Mouse (Mus musculus) midbrain, embryonic 11.5 days (tissue): ENCODE measurements around the gene Aagab. TPM values are rescaled to one million over a fixed set of nuclear protein-coding genes. Genes with fewer than 3 reads are reported as not detected.

Experiments
- ATAC-seq: fragments of 200-750 bp; cut with Nextera tagmentation; 2 replicates; pipeline ENCODE4 v1.8.0; 2017; ENCODE audit warnings: moderate TSS enrichment, moderate library complexity; ENCODE audit not compliant: low FRiP score
- DNase-seq: peaks from one replicate; pipeline ENCODE4 v3.0.0; 2015; ENCODE audit warnings: low spot score; ENCODE audit errors: missing footprints
- H3K27ac ChIP-seq: fragments of 300-500 bp; sonication (generic); 2 replicates; pipeline ENCODE4 v1.5.1; 2014; ENCODE audit warnings: low read depth, low read length
- H3K27me3 ChIP-seq: fragments of 300-500 bp; sonication (generic); 2 replicates; pipeline ENCODE4 v1.6.1; 2014; ENCODE audit warnings: mild to moderate bottlenecking, low read length, moderate library complexity, mixed read lengths; ENCODE audit not compliant: control insufficient read depth, insufficient read depth
- H3K36me3 ChIP-seq: fragments of 300-500 bp; sonication (generic); 2 replicates; pipeline ENCODE4 v1.6.1; 2014; ENCODE audit warnings: mild to moderate bottlenecking, low read length, moderate library complexity, mixed read lengths; ENCODE audit not compliant: control insufficient read depth, insufficient read depth
- H3K4me1 ChIP-seq: fragments of 300-500 bp; sonication (generic); 2 replicates; pipeline ENCODE4 v1.6.1; 2014; ENCODE audit warnings: low read length; ENCODE audit not compliant: control insufficient read depth, insufficient read depth
- H3K4me2 ChIP-seq: fragments of 300-500 bp; sonication (generic); 2 replicates; pipeline ENCODE4 v1.6.1; 2014; ENCODE audit warnings: mild to moderate bottlenecking, moderate library complexity
- H3K4me3 ChIP-seq: fragments of 300-500 bp; sonication (generic); 2 replicates; pipeline ENCODE4 v1.5.1; 2014; ENCODE audit warnings: low read depth, low read length
- H3K9ac ChIP-seq: fragments of 300-500 bp; sonication (generic); 2 replicates; pipeline ENCODE4 v1.6.1; 2014; ENCODE audit warnings: low read length
- H3K9me3 ChIP-seq: fragments of 300-500 bp; sonication (generic); 2 replicates; pipeline ENCODE4 v1.6.1; 2016; ENCODE audit warnings: low read length; ENCODE audit not compliant: control insufficient read depth
- WGBS: fragments of 180-500 bp; shearing (Covaris S2); extraction: QIAGEN DNeasy Blood & Tissue Kit; methylation state at CpG from one replicate; pipeline ENCODE4 v1.1.7; 2014; 5-methylcytosine and 5-hydroxymethylcytosine counted together
- polyA plus RNA-seq: library from polyadenylated mRNA; unstranded; fragments of >200 nt; fragmentation: Nextera tagmentation; extraction: Ambion mirVana; gene quantifications from 2 replicates; pipeline ENCODE4 v1.2.1, GENCODE M21; 2014

The Aagab gene
- polyA plus RNA-seq, 1 experiment from 2014 or later: 57.7 TPM

- 92% methylated on average over 8 of the region's 8 CpGs for WGBS
- ATAC-seq (no peak), DNase-seq (no peak)
- Histone ChIP-seq H3K4me1 (peaks cover 16% of the 10 kb centered on the region), H3K27me3 (no peaks in the 10 kb centered on the region), H3K4me3 (no peak overlapping the region), H3K9me3 (no peaks in the 10 kb centered on the region), H3K27ac (no peak overlapping the region), H3K36me3 (peaks cover 2% of the 10 kb centered on the region; the same call in 1 of the 2 replicates), H3K9ac (no peak overlapping the region), H3K4me2 (no peak overlapping the region)
Measured at GRCm38 (mm10) chr9:63667373-63667724, 64.9 kb downstream of the Aagab start.

- ATAC-seq: no peak
- H3K27ac ChIP-seq: no peak overlapping the region
- H3K4me3 ChIP-seq: no peak overlapping the region
- no peak overlapping the region for H3K4me2 ChIP-seq
- H3K36me3 ChIP-seq: 0 out of 2 replicates have a peak, but pooled peaks cover 2% of the 10 kb centered on the region
- no peak overlapping the region for H3K9ac ChIP-seq
- no peaks in the 10 kb centered on the region for H3K27me3 ChIP-seq
- peaks cover 16% of the 10 kb centered on the region for H3K4me1 ChIP-seq
- no peaks in the 10 kb centered on the region for H3K9me3 ChIP-seq
- 67% methylated on average over 1 of the region's 1 CpGs for WGBS
- no peak for DNase-seq
Measured at GRCm38 (mm10) chr9:63668621-63669020, 66.2 kb downstream of the Aagab start.

GRCm38 (mm10) chr9:63669816-63670215, 67.4 kb downstream of the Aagab start:
- WGBS: 93% methylated on average over 7 of the region's 7 CpGs
- 0 out of 2 replicates have a peak, but pooled peaks cover 2% of the 10 kb centered on the region for H3K36me3 ChIP-seq

GRCm38 (mm10) chr9:63672797-63673493, 70.5 kb downstream of the Aagab start:
- H3K27me3 ChIP-seq: no peaks in the 10 kb centered on the region
- 74% methylated on average over 8 of the region's 8 CpGs for WGBS
- no peaks in the 10 kb centered on the region for H3K4me1 ChIP-seq
- H3K4me2 ChIP-seq: no peak overlapping the region
- no peak overlapping the region for H3K4me3 ChIP-seq
- ATAC-seq (no peak), DNase-seq (no peak)
- no peaks in the 10 kb centered on the region for H3K36me3 ChIP-seq
- no peaks in the 10 kb centered on the region for H3K9me3 ChIP-seq
- H3K9ac ChIP-seq: no peak overlapping the region
- H3K27ac ChIP-seq: no peak overlapping the region

More at GRCm38 (mm10) chr9:63669816-63670215, 67.4 kb downstream of the Aagab start:
- Histone ChIP-seq H3K27me3 (no peaks in the 10 kb centered on the region), H3K9ac (no peak overlapping the region), H3K4me1 (peaks cover 16% of the 10 kb centered on the region), H3K4me3 (no peak overlapping the region), H3K27ac (no peak overlapping the region), H3K9me3 (no peaks in the 10 kb centered on the region), H3K4me2 (no peak overlapping the region)
- ATAC-seq (no peak), DNase-seq (no peak)

- WGBS: 88% methylated on average over 3 of the region's 3 CpGs
- no peak overlapping the region for H3K9ac ChIP-seq
- no peaks in the 10 kb centered on the region for H3K36me3 ChIP-seq
- no peak for DNase-seq
- no peak for ATAC-seq
- H3K27ac ChIP-seq: no peak overlapping the region
- H3K4me1 ChIP-seq: no peaks in the 10 kb centered on the region
- H3K4me3 ChIP-seq: no peak overlapping the region
- H3K4me2 ChIP-seq: no peak overlapping the region
- no peaks in the 10 kb centered on the region for H3K27me3 ChIP-seq
- H3K9me3 ChIP-seq: no peaks in the 10 kb centered on the region
Measured at GRCm38 (mm10) chr9:63673494-63673805, 71.0 kb downstream of the Aagab start.

GRCm38 (mm10) chr9:63674613-63675012, 72.2 kb downstream of the Aagab start:
- Histone ChIP-seq H3K4me2 (no peak overlapping the region), H3K27ac (no peak overlapping the region), H3K9ac (no peak overlapping the region), H3K9me3 (no peaks in the 10 kb centered on the region), H3K36me3 (no peaks in the 10 kb centered on the region), H3K4me3 (no peak overlapping the region), H3K4me1 (no peaks in the 10 kb centered on the region), H3K27me3 (no peaks in the 10 kb centered on the region)
- ATAC-seq (no peak), DNase-seq (no peak)
- 88% methylated on average over 10 of the region's 10 CpGs for WGBS

- DNase-seq: no peak
- H3K4me2 ChIP-seq: no peak overlapping the region
- no peak overlapping the region for H3K4me3 ChIP-seq
- no peak overlapping the region for H3K27ac ChIP-seq
- no peak for ATAC-seq
- no peaks in the 10 kb centered on the region for H3K36me3 ChIP-seq
- H3K9ac ChIP-seq: no peak overlapping the region
- 70% methylated on average over 3 of the region's 3 CpGs for WGBS
- H3K27me3 ChIP-seq: no peaks in the 10 kb centered on the region
- no peaks in the 10 kb centered on the region for H3K9me3 ChIP-seq
- H3K4me1 ChIP-seq: no peaks in the 10 kb centered on the region
Measured at GRCm38 (mm10) chr9:63677621-63678020, 75.2 kb downstream of the Aagab start.

- WGBS: 81% methylated on average over 1 of the region's 1 CpGs
- no peak overlapping the region for H3K9ac ChIP-seq
Measured at GRCm38 (mm10) chr9:63678076-63678475, 75.6 kb downstream of the Aagab start.

GRCm38 (mm10) chr9:63682301-63682700, 79.8 kb downstream of the Aagab start:
- H3K27ac ChIP-seq: no peak overlapping the region
- no peak overlapping the region for H3K9ac ChIP-seq
- no peaks in the 10 kb centered on the region for H3K9me3 ChIP-seq
- no peaks in the 10 kb centered on the region for H3K36me3 ChIP-seq
- no peak for DNase-seq
- no peaks in the 10 kb centered on the region for H3K4me1 ChIP-seq
- no peak for ATAC-seq
- no peak overlapping the region for H3K4me3 ChIP-seq
- no peaks in the 10 kb centered on the region for H3K27me3 ChIP-seq
- 91% methylated on average over 9 of the region's 9 CpGs for WGBS
- H3K4me2 ChIP-seq: no peak overlapping the region

More at GRCm38 (mm10) chr9:63678076-63678475, 75.6 kb downstream of the Aagab start:
- Histone ChIP-seq H3K36me3 (no peaks in the 10 kb centered on the region), H3K27ac (no peak overlapping the region), H3K4me1 (no peaks in the 10 kb centered on the region), H3K9me3 (no peaks in the 10 kb centered on the region), H3K4me2 (no peak overlapping the region), H3K4me3 (no peak overlapping the region), H3K27me3 (no peaks in the 10 kb centered on the region)
- no peak for ATAC-seq
- no peak for DNase-seq
